Mouse (Mus musculus) left cerebral cortex, postnatal 4 days (tissue): ENCODE measurements at regions not wholly inside any gene's neighbourhood (a gene's known extent, or its start where the extent isn't known, plus 50 kb on each side); places are given as distances from the start of the nearest gene placed in this dataset.

Experiments
- DNase-seq: peaks from one replicate; pipeline ENCODE4 v3.0.0-alpha.2; 2022
- intact Hi-C: fragments of 180-260 bp; cut with DNase I; formaldehyde crosslinking; loops from one replicate; pipeline ENCODE4 v1.15.1; 2025

DNA sequence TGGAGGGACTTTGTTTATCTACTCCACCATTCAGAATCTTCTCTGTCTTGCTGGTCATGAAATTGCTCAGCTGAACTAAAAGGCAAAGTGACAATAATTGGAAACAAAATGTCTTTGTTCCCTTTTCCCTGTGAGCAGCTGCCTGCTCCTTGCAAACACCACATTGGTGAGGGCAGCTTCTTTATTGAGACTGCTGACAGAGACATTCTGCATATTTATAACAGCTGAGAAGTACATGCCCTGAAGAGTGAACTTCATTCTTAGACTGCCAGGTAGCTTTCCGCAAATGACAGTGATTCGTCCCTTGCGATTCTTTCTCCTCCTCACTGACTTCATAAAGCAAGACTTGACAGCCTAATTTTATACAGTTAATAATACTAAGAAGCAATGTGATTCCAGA is 237.0 kb downstream of the Cps1 start:
- no peak for DNase-seq

DNA sequence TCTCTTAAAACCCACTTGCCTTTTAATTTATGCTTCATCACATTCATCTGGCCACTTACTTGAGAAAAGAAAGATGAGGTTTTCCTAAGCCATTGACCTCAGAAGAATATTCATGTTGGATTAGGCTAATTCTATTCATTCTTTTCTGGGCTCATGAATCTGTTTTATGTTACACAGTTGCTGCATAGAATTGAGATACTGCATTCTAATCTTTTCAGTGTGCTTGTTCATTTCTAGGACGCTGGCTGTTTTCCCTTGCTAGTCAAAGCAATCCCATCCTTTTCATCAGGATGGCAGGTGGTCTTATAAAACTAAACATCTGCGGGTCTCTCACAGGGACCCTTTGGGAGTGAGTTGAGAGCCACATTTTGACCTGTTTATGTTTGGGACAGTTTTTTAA is 243.2 kb downstream of the Cps1 start:
- DNase-seq = no peak
- intact Hi-C loops = no loop called here

More for the DNA sequence above, 237.0 kb downstream of the Cps1 start:
- intact Hi-C loops = no loop called here

DNA sequence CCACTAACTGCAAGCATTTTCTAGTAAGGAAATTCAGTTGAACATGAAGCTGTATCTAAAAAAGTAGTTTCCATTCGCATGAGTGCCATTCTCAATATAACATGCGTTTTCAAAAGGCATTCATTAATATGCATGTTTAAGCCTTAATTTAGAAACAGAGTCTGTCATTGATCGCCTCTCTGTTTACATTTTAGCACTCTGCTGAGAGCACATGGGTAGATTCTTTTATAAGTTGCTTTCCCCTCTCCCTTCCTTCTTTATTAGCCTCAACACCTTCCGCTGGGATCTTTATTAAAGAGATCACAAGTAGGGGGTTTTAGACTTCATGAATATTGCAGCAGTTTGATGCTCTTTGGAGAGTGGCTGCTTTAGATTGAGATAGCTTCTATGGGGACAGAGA is 243.7 kb downstream of the Cps1 start:
- intact Hi-C loops = no loop called here
- no peak for DNase-seq

DNA sequence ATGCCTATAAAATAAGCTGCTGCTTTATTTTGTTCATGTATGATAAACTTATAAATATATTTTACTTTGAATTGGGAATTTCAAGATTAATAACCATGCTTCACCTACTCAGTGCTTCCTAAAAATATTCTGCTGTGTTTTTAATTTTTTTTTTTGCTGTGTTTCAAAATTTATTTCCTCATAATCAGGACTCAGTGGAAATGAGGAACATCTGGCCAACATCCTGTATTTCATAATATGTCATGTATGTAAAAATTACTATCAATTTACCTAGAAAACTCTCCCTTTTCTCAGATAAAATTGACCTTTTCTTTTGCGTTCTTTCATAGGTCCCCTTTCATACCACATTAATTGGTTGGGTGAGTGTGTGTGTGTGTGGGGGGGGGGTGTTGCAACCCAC is 259.5 kb downstream of the Cps1 start:
- intact Hi-C loops = no loop called here

DNA sequence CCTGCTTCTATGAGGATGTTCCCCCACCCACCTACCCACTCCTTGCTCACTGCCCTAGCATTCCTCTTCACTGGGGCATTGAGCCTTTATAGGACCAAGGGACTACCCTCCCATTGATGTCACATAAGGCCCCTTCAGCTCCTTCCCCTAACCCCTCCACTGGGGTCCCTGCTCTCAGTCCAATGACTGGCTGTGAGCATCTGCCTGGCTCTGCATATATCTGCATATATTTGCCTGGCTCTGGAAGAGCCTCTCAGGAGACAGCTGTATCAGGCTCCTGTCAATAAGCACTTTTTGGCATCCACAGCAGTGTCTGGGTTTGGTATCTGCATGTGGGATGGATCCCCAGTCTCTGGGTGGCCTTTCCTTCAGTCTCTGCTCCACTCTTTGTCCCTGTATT is 262.6 kb downstream of the Cps1 start:
- DNase-seq = peak; percentile 5

More for the DNA sequence above, 259.5 kb downstream of the Cps1 start:
- no peak for DNase-seq

DNA sequence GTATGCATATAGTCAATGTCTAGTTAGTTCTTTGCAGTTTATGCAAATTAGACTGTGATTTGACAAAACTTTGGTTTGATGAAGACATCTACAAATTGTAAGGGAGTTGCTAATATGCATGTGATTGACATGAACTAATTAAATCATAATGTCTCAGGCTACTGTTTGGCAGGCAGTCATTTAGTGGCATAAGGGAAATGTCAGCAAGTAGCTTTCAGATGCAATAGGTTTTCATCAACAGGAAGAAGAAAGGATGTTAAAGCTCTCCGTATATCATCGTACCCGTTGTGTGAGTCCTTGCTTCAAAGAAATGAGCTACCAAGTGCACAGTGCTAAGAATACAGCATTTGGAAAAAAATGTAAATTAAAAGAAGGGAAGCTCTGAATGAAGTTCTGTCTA is 264.1 kb downstream of the Cps1 start:
- DNase-seq = no peak
- intact Hi-C loops = no loop called here

More for the DNA sequence above, 262.6 kb downstream of the Cps1 start:
- intact Hi-C loops = no loop called here

DNA sequence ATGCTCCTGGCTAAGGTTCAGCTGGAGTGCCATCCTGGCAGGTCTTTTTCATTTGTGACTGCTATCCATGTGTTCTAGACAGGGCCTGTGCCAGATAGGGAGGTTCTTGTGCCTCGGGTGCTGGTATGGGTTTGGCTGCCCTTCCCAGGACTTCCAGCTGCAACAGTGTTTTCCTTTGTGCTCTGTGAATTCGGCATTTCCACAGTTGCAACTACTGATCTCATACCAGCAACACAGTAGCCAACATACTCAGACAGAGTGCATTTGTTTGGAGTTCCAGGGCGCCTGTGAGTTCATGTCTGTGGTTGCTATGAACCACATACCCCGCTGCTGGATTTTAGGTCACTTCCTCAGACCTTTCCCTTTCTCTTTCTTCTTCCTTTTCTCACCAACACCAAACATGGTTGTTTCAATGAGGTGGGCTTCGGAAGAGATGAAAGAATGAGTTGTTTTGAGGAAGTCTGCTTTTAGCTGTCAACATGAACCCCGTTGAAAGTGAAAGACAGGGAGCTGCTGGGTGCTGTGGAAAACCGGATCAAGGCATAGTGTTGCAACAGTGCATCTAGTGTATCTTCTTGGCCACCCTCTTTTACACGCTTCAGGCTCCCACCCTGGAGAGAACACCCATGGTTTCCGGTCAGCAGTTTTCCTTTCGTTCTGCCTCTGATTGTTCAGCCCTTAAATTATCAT is 275.1 kb downstream of the Cps1 start:
- DNase-seq = peak; percentile 48
- intact Hi-C loops = no loop called here

DNA sequence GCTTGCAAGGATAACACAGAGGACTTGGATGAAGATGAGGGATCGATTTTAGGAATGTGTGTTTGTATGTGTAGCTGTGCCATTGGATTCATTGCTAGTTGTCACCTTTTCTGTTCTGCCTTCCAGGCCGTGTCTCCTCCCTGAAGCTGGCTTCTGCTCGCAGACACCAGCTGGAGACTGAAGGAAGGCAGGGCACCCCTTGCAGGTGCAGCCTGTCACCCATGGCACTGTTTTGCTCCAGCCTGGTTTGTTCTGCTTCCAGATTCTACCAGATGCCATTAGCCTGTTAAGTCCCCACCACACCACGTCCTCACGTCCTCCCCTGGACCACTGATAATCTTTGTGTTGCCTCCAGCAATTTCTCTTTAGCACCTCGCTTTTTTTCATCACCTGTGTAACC is 286.7 kb downstream of the Cps1 start:
- DNase-seq = peak; percentile 8
- intact Hi-C loops = no loop called here

DNA sequence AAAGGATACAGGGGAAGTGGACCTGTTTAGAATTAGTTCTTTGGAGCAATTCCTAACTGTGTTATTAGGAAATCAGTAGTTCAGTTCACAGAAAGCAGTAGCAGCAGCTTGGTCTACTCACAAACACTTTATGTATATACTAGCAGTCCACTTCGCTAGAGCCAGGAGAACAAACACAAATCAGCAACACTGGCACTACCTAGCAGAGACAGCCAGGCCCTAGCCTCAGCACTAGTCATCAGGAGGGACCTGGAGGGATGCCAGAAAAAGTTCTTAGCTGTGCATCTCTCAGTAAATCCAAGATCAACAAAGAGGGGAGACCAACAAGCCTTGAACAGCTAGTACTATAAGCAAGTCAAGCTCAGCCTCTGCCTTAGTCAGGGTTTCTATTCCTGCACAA is 294.4 kb downstream of the Cps1 start:
- no peak for DNase-seq

DNA sequence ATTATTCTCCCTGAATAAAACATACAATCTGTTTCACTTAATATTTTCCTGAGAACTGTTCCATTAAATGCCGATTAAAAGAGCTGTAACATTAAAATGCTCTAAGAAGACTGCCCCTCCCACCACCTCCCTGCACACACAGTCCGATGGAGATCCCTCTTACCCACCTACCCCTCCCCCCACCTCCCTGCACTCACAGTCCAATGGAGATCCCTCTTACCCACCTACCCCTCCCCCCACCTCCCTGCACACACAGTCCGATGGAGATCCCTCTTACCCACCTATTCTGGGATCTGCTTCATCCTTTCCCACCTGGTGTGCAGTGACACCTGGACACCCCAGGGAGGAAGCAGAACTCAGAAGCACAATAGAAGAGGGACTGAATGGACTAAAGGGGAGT is 305.6 kb downstream of the Cps1 start:
- DNase-seq = no peak
- intact Hi-C loops = no loop called here

More for the DNA sequence above, 294.4 kb downstream of the Cps1 start:
- intact Hi-C loops = no loop called here

DNA sequence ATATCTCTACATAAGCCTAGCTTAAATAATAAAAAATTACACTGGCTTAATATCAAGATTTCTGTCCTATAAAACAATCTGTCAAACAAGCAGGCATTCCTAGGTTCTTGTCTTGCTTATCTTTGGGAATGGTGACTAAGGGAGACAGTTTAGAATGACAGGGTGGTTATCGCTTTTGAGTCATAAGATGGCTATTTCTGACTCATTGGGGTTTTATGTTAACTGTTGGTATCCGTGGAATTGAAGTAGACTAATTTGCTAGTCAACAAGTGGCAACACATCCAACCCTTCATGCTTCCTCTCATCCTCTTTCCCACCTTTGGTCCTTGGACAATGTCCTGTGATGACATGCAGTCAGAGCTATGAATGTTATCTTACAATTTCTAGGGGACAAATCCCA is 328.0 kb downstream of the Cps1 start:
- intact Hi-C loops = no loop called here
- DNase-seq = no peak

DNA sequence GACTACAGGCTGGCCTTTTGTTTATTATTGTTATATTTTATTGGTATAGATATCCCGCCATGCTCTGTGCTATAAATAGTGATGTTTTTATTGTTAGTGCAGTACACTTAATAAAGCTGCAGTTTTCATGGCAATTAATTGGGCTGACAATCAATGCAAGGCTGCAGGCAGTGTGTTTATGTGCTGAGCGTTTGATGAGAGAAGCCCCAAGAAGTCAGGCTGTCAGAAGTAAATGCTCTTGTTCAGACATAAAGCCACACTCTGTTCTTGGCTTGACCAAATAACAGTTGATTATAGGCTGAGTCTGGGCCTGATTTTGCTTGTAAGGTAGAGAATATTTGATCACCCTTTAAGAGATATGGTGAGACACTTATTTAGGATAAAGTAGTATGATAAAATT is 341.4 kb downstream of the Cps1 start:
- DNase-seq = no peak
- intact Hi-C loops = no loop called here

DNA sequence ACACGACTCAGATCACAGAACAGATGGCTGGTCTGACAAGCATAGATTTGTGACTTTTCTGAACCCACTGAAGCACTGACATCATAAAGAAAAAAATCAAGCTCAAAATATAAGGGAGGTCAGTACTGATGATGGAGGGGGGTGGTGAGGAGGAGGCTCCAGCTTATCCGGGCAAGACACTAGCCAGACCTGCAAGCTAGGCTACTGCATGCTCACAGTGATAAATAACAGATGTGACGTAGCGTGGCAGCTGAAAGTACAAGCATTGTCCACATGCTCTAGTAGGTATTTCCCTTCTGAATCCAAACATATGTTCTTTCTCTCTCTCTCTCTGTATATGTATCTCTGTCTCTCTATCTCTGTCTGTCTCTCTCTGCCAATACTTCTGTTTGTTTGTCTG is 342.7 kb downstream of the Cps1 start:
- DNase-seq = no peak
- intact Hi-C loops = no loop called here

DNA sequence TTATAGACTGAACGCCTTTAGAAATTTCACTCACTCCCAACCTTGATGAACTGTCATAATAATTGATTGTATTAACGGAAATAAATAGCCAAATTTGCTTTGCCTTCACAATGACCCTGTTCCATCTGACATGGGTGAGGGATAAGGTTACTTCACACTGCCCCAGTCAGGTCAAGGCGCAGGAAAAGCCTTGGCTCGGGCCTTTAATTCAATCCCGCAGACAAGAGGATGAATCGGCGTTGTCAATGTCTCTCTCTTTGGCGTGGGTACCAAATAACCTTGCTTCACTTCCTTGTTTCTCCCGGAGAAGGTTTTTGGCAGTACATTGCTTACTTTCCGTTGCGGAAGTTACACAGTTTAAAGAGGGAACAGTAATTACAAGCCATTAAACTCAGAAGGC is 354.2 kb downstream of the Cps1 start:
- DNase-seq = no peak
- intact Hi-C loops = no loop called here

DNA sequence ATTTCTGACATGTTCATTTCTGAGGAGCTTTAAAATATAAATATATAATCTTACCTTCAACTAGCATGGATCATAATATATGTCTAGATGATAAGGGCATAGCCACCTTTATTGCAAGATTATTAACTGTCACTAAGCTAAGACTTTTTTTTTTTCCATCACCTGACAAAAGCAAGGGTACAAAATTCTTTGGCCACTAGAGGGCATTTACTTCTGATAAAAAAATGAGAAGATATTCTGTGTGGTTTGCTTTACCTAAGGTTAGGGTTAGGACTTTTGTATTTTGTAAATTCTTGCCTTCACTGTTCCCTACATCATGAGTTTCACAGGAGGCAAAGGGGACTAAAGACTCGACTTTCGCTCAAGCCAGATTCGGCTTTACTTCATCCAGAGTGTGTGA is 355.1 kb downstream of the Cps1 start:
- intact Hi-C loops = no loop called here
- DNase-seq = no peak

DNA sequence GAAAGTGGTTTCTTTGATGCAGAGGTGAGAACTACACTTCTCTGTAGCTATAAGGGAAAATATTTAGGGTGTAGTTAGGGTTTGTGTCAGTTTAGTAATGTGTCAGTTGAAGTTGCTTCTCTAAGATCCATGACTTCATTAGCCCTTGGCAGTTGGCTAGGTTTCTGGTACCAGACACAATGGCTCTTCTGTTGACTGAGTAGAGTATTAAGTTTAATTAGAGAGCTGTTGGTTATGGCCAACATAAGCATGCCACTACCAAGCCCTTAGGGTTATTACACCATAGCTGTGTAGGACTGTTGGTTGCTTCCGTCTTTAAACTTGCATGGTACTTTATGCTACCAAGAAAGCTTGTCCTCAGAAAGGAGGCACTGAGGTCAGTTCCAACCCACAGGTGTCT is 359.1 kb downstream of the Cps1 start:
- intact Hi-C loops = no loop called here
- DNase-seq = no peak

DNA sequence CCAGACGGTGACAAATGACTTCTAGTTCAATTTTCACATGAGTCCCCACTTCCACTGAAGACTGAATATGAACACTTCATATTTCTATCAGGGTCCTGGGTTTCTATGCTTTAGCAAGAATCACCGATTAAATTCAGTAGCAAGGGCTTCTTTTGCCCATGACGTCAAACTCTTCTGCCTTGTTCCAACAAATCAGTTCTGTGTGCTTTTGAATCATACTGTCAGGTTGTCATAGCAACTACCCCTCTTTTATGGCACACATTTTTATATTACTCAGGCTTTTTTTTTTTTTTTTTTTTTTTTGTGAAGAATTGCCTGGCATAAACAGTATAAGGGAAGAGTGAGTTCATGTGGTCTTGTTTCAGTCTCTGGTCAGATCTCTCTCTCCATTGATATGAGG is 381.3 kb downstream of the Cps1 start:
- intact Hi-C loops = no loop called here
- no peak for DNase-seq

DNA sequence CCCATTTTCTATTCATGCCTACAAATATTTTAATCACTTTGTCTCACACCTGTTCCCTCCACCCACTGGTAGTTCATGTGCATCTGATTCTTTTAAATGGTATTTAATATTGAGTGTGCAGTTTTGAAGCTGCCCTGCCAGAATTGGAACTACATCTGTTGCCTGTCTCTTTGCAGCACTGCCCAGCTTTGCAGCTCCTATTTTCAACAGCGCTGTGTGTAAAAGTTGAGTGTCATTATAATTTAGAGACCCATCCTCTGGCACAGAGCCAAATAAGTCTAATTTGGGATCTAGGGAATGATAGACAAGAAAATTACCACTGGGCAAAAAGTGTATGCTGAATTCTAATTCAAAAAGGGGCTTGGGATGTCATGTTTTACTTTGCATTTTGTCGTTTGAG is 382.9 kb downstream of the Cps1 start:
- DNase-seq = no peak
- intact Hi-C loops = no loop called here

DNA sequence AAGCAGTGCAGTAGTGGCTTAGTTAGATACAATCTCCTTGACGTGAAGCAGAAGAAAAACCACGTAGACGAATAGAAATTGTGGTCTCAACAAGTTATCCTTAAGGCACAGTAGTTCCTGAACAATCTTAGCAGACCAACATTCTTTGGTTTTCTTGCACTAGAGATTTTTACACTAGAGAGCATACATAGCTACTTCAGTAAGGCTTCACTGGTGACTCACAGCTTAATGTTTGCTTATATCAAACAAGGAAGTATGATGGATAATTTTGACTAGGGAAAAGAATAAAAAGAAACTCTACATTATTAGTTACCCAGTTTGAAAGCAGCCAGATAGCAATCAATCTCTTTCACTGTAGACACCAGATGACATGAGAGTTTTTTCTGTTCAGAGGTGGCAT is 395.5 kb downstream of the Cps1 start:
- DNase-seq = no peak
- intact Hi-C loops = no loop called here

DNA sequence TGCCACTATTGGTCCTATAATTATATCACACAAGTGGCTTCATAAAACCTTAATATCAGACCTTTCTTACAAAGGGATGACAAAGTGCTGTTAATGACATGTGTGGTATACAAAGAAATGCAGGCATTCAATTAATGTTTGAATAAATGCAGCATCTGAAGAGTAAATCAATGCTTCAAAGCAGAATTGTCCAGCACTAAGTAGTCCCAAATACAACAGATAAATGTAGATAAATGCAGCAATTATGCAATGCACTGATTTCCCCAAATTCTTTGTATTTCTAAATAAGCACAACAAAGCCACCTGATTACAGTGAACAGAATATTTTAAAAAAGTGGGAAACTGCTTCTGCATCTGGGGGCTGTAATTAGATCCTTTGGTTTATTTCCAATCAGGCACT is 435.9 kb downstream of the Cps1 start:
- no peak for DNase-seq
- intact Hi-C loops = no loop called here

DNA sequence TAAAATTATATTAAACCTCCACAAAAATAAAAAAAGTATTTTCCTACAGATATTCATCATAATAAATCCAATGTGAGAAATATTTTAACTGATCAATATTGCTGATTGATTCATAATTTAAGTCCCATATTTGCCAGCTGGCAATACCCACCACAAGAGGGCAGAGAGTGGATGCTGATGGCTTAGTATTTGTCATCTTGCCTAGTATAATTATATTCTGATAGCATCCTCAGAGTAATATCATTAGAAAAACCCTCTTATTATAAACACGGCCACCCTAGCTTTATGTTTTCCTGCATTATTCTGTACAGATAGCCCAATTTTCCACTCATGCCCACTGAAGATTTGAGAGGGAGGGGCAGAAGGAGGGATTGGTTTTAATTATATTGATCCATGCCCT is 436.4 kb downstream of the Cps1 start:
- intact Hi-C loops = no loop called here
- DNase-seq = no peak

DNA sequence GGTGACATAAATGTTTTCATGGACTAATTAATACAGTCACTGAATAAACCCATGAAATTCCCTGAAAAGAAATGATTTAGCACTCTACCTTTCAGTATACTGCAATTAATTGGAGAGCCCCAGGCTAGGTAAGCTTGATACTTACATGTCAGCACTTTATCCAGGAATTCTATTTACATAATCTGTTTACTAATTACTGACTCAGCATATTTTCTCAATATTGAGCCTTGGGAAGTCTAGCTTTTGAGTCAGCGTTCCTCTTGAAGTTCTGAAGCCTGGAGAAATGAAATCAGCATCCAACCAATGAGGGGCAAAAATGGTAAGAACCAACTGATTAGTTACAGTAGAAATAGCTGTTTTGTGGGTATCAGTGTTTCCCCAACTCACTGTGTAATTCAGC is 448.8 kb downstream of the Cps1 start:
- intact Hi-C loops = no loop called here
- no peak for DNase-seq

DNA sequence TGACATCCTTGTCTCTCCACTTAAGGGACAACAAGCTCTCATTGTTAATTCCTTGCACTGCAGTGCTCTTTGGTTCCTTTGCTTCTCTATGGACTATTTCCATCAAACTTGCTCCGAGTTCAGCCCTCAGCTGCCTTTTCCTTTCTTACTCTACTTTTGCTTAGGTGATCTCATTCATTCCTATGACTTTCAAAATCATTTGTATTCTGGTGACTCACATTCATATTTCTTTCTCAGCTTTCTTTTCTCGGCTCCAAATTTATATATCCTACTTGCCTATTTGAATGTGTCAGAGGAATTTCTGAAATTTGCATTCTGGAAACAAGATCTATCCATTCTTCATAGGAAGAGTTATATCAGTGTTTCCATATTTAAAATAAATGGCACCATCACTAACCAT is 456.9 kb downstream of the Cps1 start:
- intact Hi-C loops = no loop called here
- DNase-seq = no peak
